Mouse (Mus musculus) embryonic facial prominence, embryonic 11.5 days (tissue): ENCODE data around the gene Gm14085. TPM values are rescaled to one million over a fixed set of nuclear protein-coding genes. Genes with fewer than 3 reads are reported as not detected.
"Not testable (repeated sequence)": the region's sequence is repeated elsewhere in the genome, so short reads cannot be mapped to it uniquely, and the experiment has no call there.

ENCODE experiments used
- ATAC-seq: fragments of 200-750 bp; cut with Nextera tagmentation; replicated peaks from 2 replicates; pipeline ENCODE4 v1.8.0; 2017; ENCODE audit warnings: low read depth; ENCODE audit not compliant: insufficient number of reproducible peaks, low FRiP score, low TSS enrichment
- DNase-seq: peaks from one replicate; pipeline ENCODE4 v3.0.0-alpha.2; 2015; ENCODE audit warnings: low spot score
- H3K27ac ChIP-seq: fragments of 300-500 bp; sonication (generic); replicated peaks from 2 replicates; pipeline ENCODE4 v1.5.1; 2014; ENCODE audit warnings: mild to moderate bottlenecking, low read depth, low read length, control low read depth
- H3K27me3 ChIP-seq: fragments of 300-500 bp; sonication (generic); 2 replicates; pipeline ENCODE4 v1.6.1; 2014; ENCODE audit warnings: mild to moderate bottlenecking, low read length, moderate library complexity, mixed read lengths; ENCODE audit not compliant: control insufficient read depth, insufficient read depth
- H3K36me3 ChIP-seq: fragments of 300-500 bp; sonication (generic); replicated peaks from 2 replicates; pipeline ENCODE4 v1.6.1; 2014; ENCODE audit warnings: low read depth, mild to moderate bottlenecking, low read length, moderate library complexity, mixed read lengths; ENCODE audit not compliant: control insufficient read depth, insufficient read depth
- H3K4me1 ChIP-seq: fragments of 300-500 bp; sonication (generic); 2 replicates; pipeline ENCODE4 v1.6.1; 2014; ENCODE audit warnings: low read length, mixed read lengths; ENCODE audit not compliant: control insufficient read depth, insufficient read depth
- H3K4me2 ChIP-seq: fragments of 300-500 bp; sonication (generic); 2 replicates; pipeline ENCODE4 v1.6.1; 2014; ENCODE audit warnings: low read depth, mild to moderate bottlenecking, control low read depth, low read length, moderate library complexity
- H3K4me3 ChIP-seq: fragments of 300-500 bp; sonication (generic); 2 replicates; pipeline ENCODE4 v1.5.1; 2014; ENCODE audit warnings: low read depth, low read length, control low read depth
- H3K9ac ChIP-seq: fragments of 300-500 bp; sonication (generic); replicated peaks from 2 replicates; pipeline ENCODE4 v1.6.1; 2014; ENCODE audit warnings: mild to moderate bottlenecking, control low read depth, low read length
- H3K9me3 ChIP-seq: fragments of 300-500 bp; sonication (generic); replicated peaks from 2 replicates; pipeline ENCODE4 v1.6.1; 2016; ENCODE audit warnings: mild to moderate bottlenecking, low read length, inconsistent platforms, mixed read lengths; ENCODE audit not compliant: control insufficient read depth
- WGBS: fragments of 180-500 bp; shearing (Covaris S2); extraction: QIAGEN DNeasy Blood & Tissue Kit; methylation state at CpG from one replicate; pipeline ENCODE4 v1.1.7; 2014; 5-methylcytosine and 5-hydroxymethylcytosine counted together
- polyA plus RNA-seq: library from polyadenylated mRNA; unstranded; fragments of >200 nt; fragmentation: Nextera tagmentation; extraction: Ambion mirVana; gene quantifications from 2 replicates; pipeline ENCODE4 v1.2.1, GENCODE M21; 2014

Gm14085 gene
- polyA plus RNA-seq: not detected in 2 replicates

DNA sequence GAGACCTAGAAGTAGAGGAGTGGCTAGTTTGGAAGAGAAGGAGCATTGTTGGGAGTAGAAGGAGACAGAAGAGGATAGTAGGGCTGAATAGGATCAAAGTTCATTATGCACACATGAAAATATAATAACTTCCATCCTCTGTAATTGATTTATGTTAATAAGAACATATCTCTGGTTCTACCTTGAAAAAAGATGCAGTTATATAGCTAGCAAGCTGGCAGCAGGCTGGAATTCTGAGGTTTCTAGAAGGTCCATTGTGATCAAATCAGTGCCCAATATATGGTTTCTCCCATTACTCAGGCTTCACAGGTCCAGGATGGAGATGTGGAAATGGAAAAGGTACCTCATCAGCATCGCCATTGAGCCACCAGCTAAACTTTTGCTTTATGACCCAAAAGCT lies at the start of gene Gm14085:
Gene Gm14085, plus strand, starts transcription at position 301 of the 400 bp plus-strand sequence.
- DNase-seq (no peak), ATAC-seq (no peak)
- Histone ChIP-seq H3K27ac (no peak within 1 kb of the TSS), H3K9me3 (no peaks in the 10 kb centered on the region), H3K4me3 (no peak within 1 kb of the TSS), H3K27me3 (no peaks in the 10 kb centered on the region), H3K4me2 (no peak within 1 kb of the TSS), H3K4me1 (no peaks in the 10 kb centered on the region), H3K9ac (no peak within 1 kb of the TSS), H3K36me3 (no peaks in the 10 kb centered on the region)
- 89% methylated on average over 1 of the region's 1 CpGs for WGBS

DNA sequence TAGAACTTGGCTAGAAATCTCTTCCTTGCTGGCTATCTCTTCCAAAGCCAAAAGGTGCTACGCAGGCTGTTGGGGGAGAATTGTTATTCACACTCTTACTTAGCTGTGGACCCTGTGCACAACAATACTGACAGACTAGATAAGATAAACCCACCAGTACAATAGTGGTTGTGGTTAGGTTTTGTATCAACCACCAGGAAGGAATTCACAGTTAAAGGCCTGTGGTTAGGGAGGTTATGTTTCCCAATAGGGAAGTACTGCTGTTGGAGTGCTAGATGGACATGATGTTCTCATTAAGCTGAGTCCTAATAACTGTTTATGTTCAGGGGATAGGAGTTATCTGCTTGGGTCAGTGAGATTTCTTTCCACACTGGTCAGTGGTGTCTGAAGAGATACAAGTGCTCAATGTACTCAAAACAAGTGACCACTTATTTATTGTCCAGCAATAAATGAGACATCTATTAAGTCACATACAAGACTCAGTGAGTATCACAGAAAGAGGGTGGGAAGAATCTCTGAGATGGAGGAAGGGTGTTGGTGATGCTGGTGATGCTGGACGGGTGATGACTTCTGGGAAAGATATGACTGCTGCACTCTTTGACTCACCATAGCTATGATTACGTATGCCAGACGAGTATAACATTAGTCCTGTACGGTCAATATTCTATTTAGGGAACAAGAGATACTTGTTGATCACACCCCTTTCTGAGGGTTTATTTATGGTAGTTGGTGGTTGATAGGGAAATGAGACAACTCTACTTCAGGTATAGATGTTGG lies 45.8 kb upstream of the Gm14085 start:
- not testable (repeated sequence) for H3K4me2 ChIP-seq, H3K9me3 ChIP-seq, H3K9ac ChIP-seq, H3K36me3 ChIP-seq, ATAC-seq, H3K27ac ChIP-seq, H3K27me3 ChIP-seq, H3K4me3 ChIP-seq, DNase-seq, H3K4me1 ChIP-seq
- WGBS: 83% methylated on average over 5 of the region's 5 CpGs

DNA sequence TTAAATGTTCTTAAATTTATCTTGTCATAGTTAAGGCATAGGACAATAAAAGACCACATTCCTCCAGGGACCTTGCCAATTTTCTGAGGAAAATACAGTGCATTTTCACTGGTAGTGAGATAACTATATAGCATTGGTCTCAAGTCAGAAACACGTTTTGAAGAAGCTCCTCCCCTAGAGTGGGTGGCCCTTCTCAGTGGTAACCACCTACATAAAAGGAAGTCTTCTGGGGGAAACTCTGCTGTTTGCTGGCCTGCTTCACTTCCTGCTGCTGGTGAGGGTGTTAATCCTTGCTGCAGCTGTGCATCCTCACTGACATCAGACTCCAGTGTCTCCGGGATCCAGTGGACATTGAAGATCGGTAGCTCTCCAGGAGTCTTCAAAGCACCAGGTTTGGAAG lies 44.2 kb upstream of the Gm14085 start:
- H3K9me3 ChIP-seq, H3K4me3 ChIP-seq, H3K4me2 ChIP-seq, DNase-seq, ATAC-seq, H3K27ac ChIP-seq, H3K27me3 ChIP-seq, H3K9ac ChIP-seq, H3K4me1 ChIP-seq, H3K36me3 ChIP-seq: not testable (repeated sequence)
- 20% methylated on average over 1 of the region's 3 CpGs for WGBS

DNA sequence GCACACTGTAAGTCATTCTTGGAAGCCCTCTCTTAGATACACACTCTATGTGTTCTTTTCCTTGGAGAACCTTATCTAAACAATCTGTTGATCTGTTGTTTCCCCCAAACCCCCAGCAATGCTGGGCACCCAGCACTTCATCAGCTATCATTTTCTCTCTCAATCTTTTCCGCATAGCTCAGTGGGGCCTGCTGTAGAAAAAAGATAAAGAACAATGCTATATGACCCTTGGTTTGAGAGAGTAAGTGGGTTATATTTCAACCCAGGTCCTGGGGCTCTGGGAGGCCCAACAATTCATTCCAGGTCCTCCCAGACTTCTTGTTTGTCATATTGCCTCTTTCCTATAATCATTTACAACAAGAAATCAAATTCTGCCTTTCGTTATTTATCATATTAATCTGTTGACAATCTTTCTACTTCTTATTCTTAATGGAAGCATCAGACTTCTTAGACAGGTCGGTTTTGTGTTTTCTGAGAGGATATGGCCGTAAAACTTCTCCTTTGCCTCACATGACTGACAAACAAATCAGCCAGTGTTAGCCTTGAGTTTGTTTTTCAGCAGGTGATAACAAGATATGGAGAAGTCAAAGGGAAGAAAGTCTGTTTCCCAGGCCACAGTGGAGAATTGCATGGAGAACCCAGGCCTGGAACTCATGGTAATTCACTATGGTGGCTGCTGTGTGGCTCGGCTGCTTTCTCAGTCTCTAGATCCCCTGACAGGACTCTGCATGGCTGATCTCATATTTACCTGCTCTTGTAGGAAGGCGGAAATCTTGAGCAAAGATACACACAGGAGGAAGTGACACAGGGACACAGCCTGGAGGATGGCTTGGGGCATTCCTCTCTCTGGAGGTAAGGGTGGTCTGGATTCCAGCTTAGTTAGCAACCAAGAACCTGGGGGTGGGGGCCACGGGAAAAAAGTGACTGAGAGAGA lies 43.5 kb upstream of the Gm14085 start:
- Histone ChIP-seq H3K9ac (no peak overlapping the region), H3K27ac (no peak overlapping the region), H3K4me1 (no peaks in the 10 kb centered on the region), H3K9me3 (no peaks in the 10 kb centered on the region), H3K4me2 (no peak overlapping the region), H3K36me3 (no peaks in the 10 kb centered on the region), H3K4me3 (no peak overlapping the region), H3K27me3 (no peaks in the 10 kb centered on the region)
- WGBS: 85% methylated on average over 7 of the region's 7 CpGs
- ATAC-seq: no peak
- no peak for DNase-seq

DNA sequence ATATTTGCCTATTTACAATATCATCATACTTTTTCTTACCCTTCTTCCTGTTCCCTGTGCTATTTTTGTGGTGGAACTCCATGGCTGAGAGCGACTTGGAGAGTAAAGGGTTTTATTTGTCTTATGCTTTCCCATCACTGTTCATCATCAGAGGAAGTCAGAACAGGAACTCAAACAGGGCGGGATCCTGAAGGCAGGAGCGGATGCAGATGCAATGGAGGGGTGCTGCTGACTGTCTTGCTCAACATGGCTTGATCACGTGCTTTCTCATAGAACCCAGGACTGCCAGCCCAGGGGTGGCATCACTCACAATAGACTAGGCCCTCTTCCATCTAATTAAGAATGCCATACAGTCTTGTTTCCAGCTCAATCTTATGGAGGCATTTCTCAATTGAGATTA lies 34.4 kb upstream of the Gm14085 start:
- no peaks in the 10 kb centered on the region for H3K27me3 ChIP-seq
- DNase-seq: no peak
- H3K27ac ChIP-seq: no peak overlapping the region
- no peak overlapping the region for H3K9ac ChIP-seq
- 90% methylated on average over 4 of the region's 4 CpGs for WGBS
- H3K9me3 ChIP-seq: no peaks in the 10 kb centered on the region
- no peak overlapping the region for H3K4me2 ChIP-seq
- no peaks in the 10 kb centered on the region for H3K4me1 ChIP-seq
- H3K4me3 ChIP-seq: no peak overlapping the region
- no peak for ATAC-seq
- H3K36me3 ChIP-seq: no peaks in the 10 kb centered on the region

DNA sequence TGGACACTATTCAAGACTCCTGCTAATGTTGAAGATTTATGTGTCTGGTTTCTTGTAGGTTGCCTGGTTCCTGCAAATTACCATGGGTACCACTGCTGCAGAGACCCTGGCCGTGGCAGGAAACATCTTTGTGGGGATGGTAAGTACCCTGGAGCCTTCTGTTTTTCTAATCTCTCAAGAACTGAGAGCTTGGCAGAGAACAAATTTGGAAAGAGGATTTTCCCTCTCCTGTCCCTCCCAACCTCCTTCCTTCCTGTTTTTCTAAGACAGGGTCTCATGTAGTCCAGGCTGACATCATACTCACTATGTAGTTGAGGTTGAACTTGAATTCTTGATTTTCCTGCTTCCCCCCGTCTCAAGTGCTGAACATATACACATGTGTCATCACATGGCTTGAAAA lies 32.3 kb upstream of the Gm14085 start:
- H3K9ac ChIP-seq: no peak overlapping the region
- no peaks in the 10 kb centered on the region for H3K4me1 ChIP-seq
- WGBS: 71% methylated on average over 2 of the region's 2 CpGs
- no peak overlapping the region for H3K27ac ChIP-seq
- DNase-seq (no peak), ATAC-seq (no peak)
- no peaks in the 10 kb centered on the region for H3K36me3 ChIP-seq
- H3K4me3 ChIP-seq: no peak overlapping the region
- H3K9me3 ChIP-seq: no peaks in the 10 kb centered on the region
- H3K27me3 ChIP-seq: no peaks in the 10 kb centered on the region
- no peak overlapping the region for H3K4me2 ChIP-seq

DNA sequence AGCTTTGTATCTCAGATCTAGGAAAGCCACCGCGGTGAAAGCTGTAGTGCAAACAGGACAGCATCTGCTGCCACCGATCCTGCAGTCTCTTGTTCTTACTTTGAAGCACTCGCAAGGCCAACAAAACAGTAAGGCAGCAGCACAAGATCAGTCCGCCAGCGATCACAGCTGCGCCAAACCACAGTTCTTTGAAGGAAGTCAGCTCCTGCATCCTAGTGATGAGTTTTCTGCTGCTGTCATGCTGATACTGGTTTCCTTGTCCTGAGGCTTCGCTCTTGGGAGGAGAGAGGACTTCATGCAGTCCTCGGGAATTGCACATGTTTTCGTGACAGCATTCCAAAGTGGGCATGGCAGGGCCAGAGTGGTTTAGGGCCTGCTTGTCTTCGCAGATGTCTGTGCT lies 17.8 kb upstream of the Gm14085 start:
- peak; percentile 9 for DNase-seq
- H3K9ac ChIP-seq: peak overlapping the region; percentile 47; the same call in 1 of the 2 replicates
- no peaks in the 10 kb centered on the region for H3K9me3 ChIP-seq
- peak overlapping the region; percentile 45 for H3K4me3 ChIP-seq
- WGBS: 27% methylated on average over 11 of the region's 11 CpGs
- H3K36me3 ChIP-seq: no peaks in the 10 kb centered on the region
- no peaks in the 10 kb centered on the region for H3K27me3 ChIP-seq
- no peak for ATAC-seq
- peak overlapping the region; percentile 85 for H3K4me2 ChIP-seq
- no peak overlapping the region for H3K27ac ChIP-seq
- no peaks in the 10 kb centered on the region for H3K4me1 ChIP-seq
